Mouse (Mus musculus) urinary bladder, postnatal 0 days (tissue): ENCODE measurements around the gene Cd109. TPM values are rescaled to one million over a fixed set of nuclear protein-coding genes. Genes with fewer than 3 reads are reported as not detected.

ENCODE experiments used
- polyA plus RNA-seq: library from polyadenylated mRNA; unstranded; fragments of >200 nt; fragmentation: Nextera tagmentation; extraction: Ambion mirVana; gene quantifications from 2 replicates; pipeline ENCODE4 v1.2.1, GENCODE M21; 2015

The Cd109 gene
- polyA plus RNA-seq: 3.0 and 3.5 TPM in 2 replicates

DNA sequence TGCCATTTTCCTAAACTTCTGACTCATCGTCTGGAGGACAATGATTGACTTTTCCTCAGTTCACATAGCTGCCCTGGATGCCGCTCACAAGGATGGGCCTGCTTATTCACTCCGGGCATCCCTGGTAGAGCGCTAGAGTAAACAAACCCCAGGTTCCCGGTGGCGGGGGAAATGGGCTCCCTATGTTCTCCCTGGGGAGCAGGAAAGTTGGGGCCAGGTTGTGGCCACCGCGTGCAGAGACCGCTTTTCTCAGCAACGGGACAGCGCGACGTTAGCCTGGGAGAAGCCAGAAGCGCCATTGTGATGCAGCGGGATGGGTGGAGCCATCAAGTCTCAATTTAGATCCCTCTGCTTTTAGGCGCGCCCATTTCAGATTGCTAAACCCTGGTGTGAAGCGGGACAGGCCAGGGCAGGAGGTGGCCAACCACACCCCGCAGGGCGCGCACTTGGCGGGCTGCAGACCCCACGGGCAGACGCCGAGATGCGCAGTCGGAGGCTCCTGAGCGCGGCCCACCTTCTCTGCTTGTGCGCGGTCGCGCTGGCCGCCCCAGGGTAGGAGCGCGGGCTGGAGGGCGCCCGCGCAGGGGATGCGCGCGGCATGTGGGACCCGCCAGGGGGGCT, at the start of gene Cd109:
TSS of gene Cd109 (plus strand) at position 146 of the 621 bp plus-strand sequence.

DNA sequence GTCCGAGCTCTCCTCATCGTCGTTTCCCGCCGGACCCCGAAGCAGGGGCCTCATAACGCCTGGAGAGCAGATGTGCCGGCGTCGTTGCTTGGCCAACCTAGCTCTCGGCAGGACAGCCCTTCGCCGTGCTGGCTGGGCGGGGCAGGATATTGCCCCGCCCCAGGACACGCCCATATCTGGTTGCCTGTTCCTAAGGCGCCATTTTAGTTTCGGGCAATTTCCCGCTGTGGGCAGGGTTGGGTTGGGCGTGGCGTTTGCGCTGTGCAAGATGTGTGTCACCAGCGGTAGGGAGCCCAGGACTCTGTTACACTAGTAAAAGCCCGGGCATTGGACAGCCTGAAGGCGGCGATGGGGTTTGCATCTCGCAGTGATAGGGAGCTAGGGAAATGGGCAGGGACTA, 27.4 kb upstream of the Cd109 start, which contains the start of gene Slc17a5:
TSS of gene Slc17a5 (minus strand) at position 128 of the 400 bp plus-strand sequence.

Other genes starting within 250 kb of the Cd109 start
- gene Dppa5a, start 247.4 kb upstream of the Cd109 start, polyA plus RNA-seq: 4.1 TPM in 2 replicates
- gene Ooep, start 236.8 kb upstream of the Cd109 start, polyA plus RNA-seq: 32.6 and 47.5 TPM in 2 replicates
- 0.23 and 0.58 TPM in 2 replicates for gene Ddx43, start 219.8 kb upstream of the Cd109 start, polyA plus RNA-seq
- gene Cgas, start 172.3 kb upstream of the Cd109 start, polyA plus RNA-seq: 1.6 and 1.7 TPM in 2 replicates
- 14.5 and 15.9 TPM in 2 replicates for gene Mto1, start 167.3 kb upstream of the Cd109 start, polyA plus RNA-seq
- 0.75 and 0.99 TPM in 2 replicates for gene Gm17324, start 166.8 kb upstream of the Cd109 start, polyA plus RNA-seq
- gene Eef1a1, start 126.4 kb upstream of the Cd109 start, polyA plus RNA-seq: 3,366 and 3,387 TPM in 2 replicates
- 6.8 and 8.5 TPM in 2 replicates for gene Slc17a5, start 27.5 kb upstream of the Cd109 start, polyA plus RNA-seq